Mouse (Mus musculus): ENCODE measurements around the gene Exoc3.

Gene Exoc3

GRCm38 (mm10) chr13:74208317-74208985 is at the start of gene Exoc3:
TSS of gene Exoc3 (minus strand) at chr13:74208732.
- in situ Hi-C loops (cut with MboI; ENCODE audit: low sequenced_read_pairs) = no loop called here

GRCm38 (mm10) chr13:74246494-74246893 is 38.0 kb upstream of the Exoc3 start:
- in situ Hi-C loops (cut with MboI; ENCODE audit: low sequenced_read_pairs) = no loop called here

GRCm38 (mm10) chr13:74245899-74246231 is 37.3 kb upstream of the Exoc3 start:
- in situ Hi-C loops (cut with MboI; ENCODE audit: low sequenced_read_pairs) = no loop called here

- in situ Hi-C loops (cut with MboI; ENCODE audit: low sequenced_read_pairs) = no loop called here
These were observed 36.8 kb upstream of the Exoc3 start for GRCm38 (mm10) chr13:74245214-74245898.

GRCm38 (mm10) chr13:74237574-74237973 is 29.0 kb upstream of the Exoc3 start:
- in situ Hi-C loops (cut with MboI; ENCODE audit: low sequenced_read_pairs) = no loop called here

- in situ Hi-C loops (cut with MboI; ENCODE audit: low sequenced_read_pairs) = no loop called here
These were observed 12.1 kb upstream of the Exoc3 start for GRCm38 (mm10) chr13:74220659-74221058.

- in situ Hi-C loops (cut with MboI; ENCODE audit: low sequenced_read_pairs) = no loop called here
These were observed 9.9 kb upstream of the Exoc3 start for GRCm38 (mm10) chr13:74218441-74218840.

GRCm38 (mm10) chr13:74208986-74209345 is 434 bp upstream of the Exoc3 start:
- in situ Hi-C loops (cut with MboI; ENCODE audit: low sequenced_read_pairs) = no loop called here

GRCm38 (mm10) chr13:74196451-74196850 is 12.1 kb downstream of the Exoc3 start:
- in situ Hi-C loops (cut with MboI; ENCODE audit: low sequenced_read_pairs) = no loop called here

- in situ Hi-C loops (cut with MboI; ENCODE audit: low sequenced_read_pairs) = loop anchor here (5.0 kb wide), 1 partner anchor 110 kb away; no protein-coding TSS in a partner anchor
These were observed 15.9 kb downstream of the Exoc3 start for GRCm38 (mm10) chr13:74192613-74193012.

- in situ Hi-C loops (cut with MboI; ENCODE audit: low sequenced_read_pairs) = no loop called here
These were observed 25.4 kb downstream of the Exoc3 start for GRCm38 (mm10) chr13:74183011-74183695.

GRCm38 (mm10) chr13:74172036-74172435 is 36.5 kb downstream of the Exoc3 start:
- in situ Hi-C loops (cut with MboI; ENCODE audit: low sequenced_read_pairs) = no loop called here

- in situ Hi-C loops (cut with MboI; ENCODE audit: low sequenced_read_pairs) = no loop called here
These were observed 38.9 kb downstream of the Exoc3 start for GRCm38 (mm10) chr13:74169446-74170164.

- in situ Hi-C loops (cut with MboI; ENCODE audit: low sequenced_read_pairs) = no loop called here
These were observed 41.0 kb downstream of the Exoc3 start for GRCm38 (mm10) chr13:74167492-74167891.

GRCm38 (mm10) chr13:74167057-74167413 is 41.5 kb downstream of the Exoc3 start:
- in situ Hi-C loops (cut with MboI; ENCODE audit: low sequenced_read_pairs) = no loop called here

- in situ Hi-C loops (cut with MboI; ENCODE audit: low sequenced_read_pairs) = no loop called here
These were observed 42.0 kb downstream of the Exoc3 start for GRCm38 (mm10) chr13:74166348-74167056.

GRCm38 (mm10) chr13:74147327-74147726 is 61.2 kb downstream of the Exoc3 start:
- in situ Hi-C loops (cut with MboI; ENCODE audit: low sequenced_read_pairs) = no loop called here

GRCm38 (mm10) chr13:74145983-74146622 is 62.4 kb downstream of the Exoc3 start:
- in situ Hi-C loops (cut with MboI; ENCODE audit: low sequenced_read_pairs) = no loop called here

GRCm38 (mm10) chr13:74144120-74144884 is 64.2 kb downstream of the Exoc3 start:
- in situ Hi-C loops (cut with MboI; ENCODE audit: low sequenced_read_pairs) = no loop called here

- in situ Hi-C loops (cut with MboI; ENCODE audit: low sequenced_read_pairs) = no loop called here
These were observed 65.2 kb downstream of the Exoc3 start for GRCm38 (mm10) chr13:74143282-74143681.

Measured in CH12F3 (cell line).